Mouse (Mus musculus): ENCODE results near the gene Hpca. TPM values are rescaled to one million over a fixed set of nuclear protein-coding genes. Genes with fewer than 3 reads are reported as not detected.

The Hpca gene
- not detected for polyA plus RNA-seq (2014; fragmentation: Illumina TruSeq; extraction: RNeasy Lipid Tissue Mini Kit (QIAGEN cat#74804); ENCODE audit: insufficient read depth, low read depth, low replicate concordance)

GRCm38 (mm10) chr4:129121569-129122086 is at the start of gene Hpca:
Hpca (minus strand) TSS chr4:129122036.

GRCm38 (mm10) chr4:129136579-129137391 is 14.9 kb upstream of the Hpca start, which contains the start of gene Fndc5:
Fndc5 (plus strand) TSS chr4:129136999.

GRCm38 (mm10) chr4:129105356-129105755 is 16.5 kb downstream of the Hpca start, which contains the start of gene Tmem54:
Tmem54 (plus strand) TSS chr4:129105548.

Other genes starting within 250 kb of the Hpca start
- 4.7 TPM for gene Trim62, start 238.5 kb downstream of the Hpca start, polyA plus RNA-seq (2014; fragmentation: Illumina TruSeq; extraction: RNeasy Lipid Tissue Mini Kit (QIAGEN cat#74804); ENCODE audit: insufficient read depth, low read depth, low replicate concordance)
- 18.4 TPM for gene Azin2, start 159.6 kb downstream of the Hpca start, polyA plus RNA-seq (2014; fragmentation: Illumina TruSeq; extraction: RNeasy Lipid Tissue Mini Kit (QIAGEN cat#74804); ENCODE audit: insufficient read depth, low read depth, low replicate concordance)
- gene Ak2, start 130.1 kb downstream of the Hpca start, polyA plus RNA-seq (2014; fragmentation: Illumina TruSeq; extraction: RNeasy Lipid Tissue Mini Kit (QIAGEN cat#74804); ENCODE audit: insufficient read depth, low read depth, low replicate concordance), result 36.8 TPM
- 25.3 TPM for gene Rnf19b, start 63.8 kb downstream of the Hpca start, polyA plus RNA-seq (2014; fragmentation: Illumina TruSeq; extraction: RNeasy Lipid Tissue Mini Kit (QIAGEN cat#74804); ENCODE audit: insufficient read depth, low read depth, low replicate concordance)
- 2.1 TPM for gene Tmem54, start 16.5 kb downstream of the Hpca start, polyA plus RNA-seq (2014; fragmentation: Illumina TruSeq; extraction: RNeasy Lipid Tissue Mini Kit (QIAGEN cat#74804); ENCODE audit: insufficient read depth, low read depth, low replicate concordance)
- gene Fndc5, start 15.0 kb upstream of the Hpca start, polyA plus RNA-seq (2014; fragmentation: Illumina TruSeq; extraction: RNeasy Lipid Tissue Mini Kit (QIAGEN cat#74804); ENCODE audit: insufficient read depth, low read depth, low replicate concordance), result 6.0 TPM
- 7.5 TPM for gene S100pbp, start 67.7 kb upstream of the Hpca start, polyA plus RNA-seq (2014; fragmentation: Illumina TruSeq; extraction: RNeasy Lipid Tissue Mini Kit (QIAGEN cat#74804); ENCODE audit: insufficient read depth, low read depth, low replicate concordance)
- 16.0 TPM for gene Yars, start 67.7 kb upstream of the Hpca start, polyA plus RNA-seq (2014; fragmentation: Illumina TruSeq; extraction: RNeasy Lipid Tissue Mini Kit (QIAGEN cat#74804); ENCODE audit: insufficient read depth, low read depth, low replicate concordance)
- gene C77080, start 139.4 kb upstream of the Hpca start, polyA plus RNA-seq (2014; fragmentation: Illumina TruSeq; extraction: RNeasy Lipid Tissue Mini Kit (QIAGEN cat#74804); ENCODE audit: insufficient read depth, low read depth, low replicate concordance), result 12.6 TPM
- 0.81 TPM for gene Sync, start 165.6 kb upstream of the Hpca start, polyA plus RNA-seq (2014; fragmentation: Illumina TruSeq; extraction: RNeasy Lipid Tissue Mini Kit (QIAGEN cat#74804); ENCODE audit: insufficient read depth, low read depth, low replicate concordance)
- 70.3 TPM for gene Rbbp4, start 213.3 kb upstream of the Hpca start, polyA plus RNA-seq (2014; fragmentation: Illumina TruSeq; extraction: RNeasy Lipid Tissue Mini Kit (QIAGEN cat#74804); ENCODE audit: insufficient read depth, low read depth, low replicate concordance)
- 49.0 TPM for gene Zbtb8os, start 213.7 kb upstream of the Hpca start, polyA plus RNA-seq (2014; fragmentation: Illumina TruSeq; extraction: RNeasy Lipid Tissue Mini Kit (QIAGEN cat#74804); ENCODE audit: insufficient read depth, low read depth, low replicate concordance)